Comparison of ENCODE assay signal across 9 mouse cellular contexts in the genomic region with DNA sequence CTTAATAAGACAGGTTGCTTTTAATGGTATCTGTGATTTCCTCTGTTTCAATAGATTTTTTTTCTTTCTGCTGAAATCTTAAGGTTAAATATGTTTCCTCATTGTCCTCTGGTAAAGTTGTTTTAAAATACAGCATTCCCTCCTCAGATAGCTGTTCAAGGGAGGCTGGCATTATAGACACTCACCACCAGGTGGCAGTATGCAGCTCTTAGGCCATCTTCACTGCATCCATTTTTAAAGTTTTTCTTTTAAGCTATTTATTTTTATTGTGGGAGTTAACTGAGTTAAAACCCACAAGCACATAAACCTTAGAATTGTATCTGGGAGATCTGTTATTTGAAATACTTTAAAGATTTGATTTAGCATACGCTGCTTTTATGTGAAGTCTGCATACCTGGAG. TPM values are rescaled to one million over a fixed set of nuclear protein-coding genes. Genes with fewer than 3 reads are reported as not detected.
DNase-seq lines count a peak whose midpoint lies in the region; ATAC-seq and TF ChIP-seq lines count a peak whose summit lies in the region.
"Had no signal": no experiment of that assay in that cellular context is flagged by ENCODE, and none has a peak within 500 bp of the region (broad histone marks: within the 10 kb centered on the region; RNA-seq: fewer than 3 reads in every experiment).

No protein-coding gene starts in this region.

- CTCF ChIA-PET in Patski (lab: Charles Lee) = interaction anchor here (0.6 to 1.7 kb wide), 5 partner anchors 9 to 677 kb away, joined by 3 to 5 read pairs (median 3); no protein-coding TSS in a partner anchor

- no peak for TF ChIP-seq POLR2A in liver, adult 2 months (IDR thresholded peaks at IDR 0.05; ENCODE audit: extremely low read depth, insufficient read depth, low read length)

- no peaks in the 10 kb centered on the region for H3K36me3 ChIP-seq in forebrain, embryonic 11.5 days (ENCODE audit: control insufficient read depth, insufficient read depth, low read length)
- no peaks in the 10 kb centered on the region for H3K36me3 ChIP-seq in forebrain, embryonic 10.5 days (replicated peaks)
- no peaks in the 10 kb centered on the region for H3K36me3 ChIP-seq in liver, adult 2 months (ENCODE audit: control insufficient read depth, insufficient read depth, low read length)
- no peaks in the 10 kb centered on the region for H3K36me3 ChIP-seq in liver, embryonic 11.5 days (ENCODE audit: control insufficient read depth, insufficient read depth, low read length)
- no peaks in the 10 kb centered on the region for H3K36me3 ChIP-seq in limb, embryonic 10.5 days
- H3K36me3 ChIP-seq: hindbrain, embryonic 15.5 days had no signal

- no peaks in the 10 kb centered on the region for H3K9me3 ChIP-seq in forebrain, embryonic 11.5 days (ENCODE audit: control insufficient read depth, low read length)
- no peaks in the 10 kb centered on the region for H3K9me3 ChIP-seq in forebrain, embryonic 10.5 days
- no peaks in the 10 kb centered on the region for H3K9me3 ChIP-seq in liver, embryonic 11.5 days (ENCODE audit: control insufficient read depth, low read length)
- no peaks in the 10 kb centered on the region for H3K9me3 ChIP-seq in limb, embryonic 10.5 days (replicated peaks)
- H3K9me3 ChIP-seq: hindbrain, embryonic 15.5 days had no signal

- in situ Hi-C loops in Patski (cut with MboI; ENCODE audit: low pct_unique_long_range_greater_than_20kb) = loop anchor here (25.0 kb wide), 1 partner anchor 1338 kb away; no protein-coding TSS in a partner anchor

- DNase-seq in forebrain, embryonic 11.5 days (ENCODE audit: low spot score) = peak; percentile 54
- no peak for DNase-seq in forebrain, embryonic 10.5 days (ENCODE audit: extremely low spot score, low spot score)
- DNase-seq in liver, adult 2 months (ENCODE audit: extremely low read depth, low read depth, low spot score) = peak; percentile 25
- no peak for DNase-seq in liver, embryonic 11.5 days (ENCODE audit: low spot score)
- DNase-seq in Patski (ENCODE audit: low read depth, low spot score) = no peak
- DNase-seq in embryo, embryonic 11.5 days (ENCODE audit: low read depth, low spot score) = peak; percentile 38
- DNase-seq in limb, embryonic 10.5 days (ENCODE audit: low spot score) = peak; percentile 48
- peak; percentile 21 for DNase-seq in skeletal muscle tissue, adult 2 months (ENCODE audit: low read depth, low spot score)

- 0 out of 2 replicates have a peak, but pooled peaks have one; percentile 60 for ATAC-seq in forebrain, embryonic 11.5 days (replicated peaks; ENCODE audit: low FRiP score)
- no peak for ATAC-seq in liver, embryonic 11.5 days (replicated peaks; ENCODE audit: low FRiP score)
- ATAC-seq in Patski = no peak

- no peak overlapping the region for H3K27ac ChIP-seq in forebrain, embryonic 11.5 days (ENCODE audit: low read depth, low read length)
- H3K27ac ChIP-seq in forebrain, embryonic 10.5 days = no peak overlapping the region
- no peak overlapping the region for H3K27ac ChIP-seq in liver, adult 2 months (replicated peaks; ENCODE audit: insufficient read depth, low read depth, low read length)
- no peak overlapping the region for H3K27ac ChIP-seq in liver, embryonic 11.5 days (ENCODE audit: low read depth, low read length)
- H3K27ac ChIP-seq in limb, embryonic 10.5 days = no peak overlapping the region
- H3K27ac ChIP-seq: hindbrain, embryonic 15.5 days had no signal

- H3K4me2 ChIP-seq in forebrain, embryonic 11.5 days (ENCODE audit: low read depth, low read length, severe bottlenecking) = no peak overlapping the region
- H3K4me2 ChIP-seq in liver, embryonic 11.5 days = no peak overlapping the region
- H3K4me2 ChIP-seq: hindbrain, embryonic 15.5 days had no signal

- H3K79me2 ChIP-seq in liver, adult 2 months (ENCODE audit: control insufficient read depth, insufficient read depth, low read length) = no peaks in the 10 kb centered on the region

- TF ChIP-seq CTCF in liver, adult 2 months (IDR thresholded peaks at IDR 0.05; ENCODE audit: low read depth, low read length) = peak; percentile 58
- TF ChIP-seq CTCF in Patski (IDR thresholded peaks at IDR 0.05) = peak; percentile 78

- no peak overlapping the region for H3K4me3 ChIP-seq in forebrain, embryonic 11.5 days (ENCODE audit: low read depth, low read length)
- H3K4me3 ChIP-seq in forebrain, embryonic 10.5 days = no peak overlapping the region
- H3K4me3 ChIP-seq in liver, adult 2 months (ENCODE audit: insufficient read depth, low read depth, low read length) = no peak overlapping the region
- no peak overlapping the region for H3K4me3 ChIP-seq in liver, embryonic 11.5 days (ENCODE audit: low read depth, low read length)
- no peak overlapping the region for H3K4me3 ChIP-seq in limb, embryonic 10.5 days
- H3K4me3 ChIP-seq: hindbrain, embryonic 15.5 days had no signal

- WGBS in forebrain, embryonic 11.5 days = 82% methylated on average over 1 of the region's 1 CpGs
- WGBS in forebrain, embryonic 10.5 days = 90% methylated on average over 1 of the region's 1 CpGs
- 90% methylated on average over 1 of the region's 1 CpGs for WGBS in liver, adult 2 months
- 81% methylated on average over 1 of the region's 1 CpGs for WGBS in liver, embryonic 11.5 days
- WGBS in limb, embryonic 10.5 days = 85% methylated on average over 1 of the region's 1 CpGs

- POLR2A ChIA-PET in Patski (lab: Charles Lee) = no interaction called here

- no peaks in the 10 kb centered on the region for H3K4me1 ChIP-seq in forebrain, embryonic 11.5 days (replicated peaks; ENCODE audit: control insufficient read depth, insufficient read depth, low read length)
- H3K4me1 ChIP-seq in forebrain, embryonic 10.5 days = no peaks in the 10 kb centered on the region
- no peaks in the 10 kb centered on the region for H3K4me1 ChIP-seq in liver, adult 2 months (ENCODE audit: control insufficient read depth, insufficient read depth, low read length)
- no peaks in the 10 kb centered on the region for H3K4me1 ChIP-seq in liver, embryonic 11.5 days (replicated peaks; ENCODE audit: control insufficient read depth, insufficient read depth, low read length)
- H3K4me1 ChIP-seq in limb, embryonic 10.5 days = no peaks in the 10 kb centered on the region
- H3K4me1 ChIP-seq: hindbrain, embryonic 15.5 days had no signal

- H3K27me3 ChIP-seq in forebrain, embryonic 11.5 days (ENCODE audit: control insufficient read depth, insufficient read depth, low read length) = no peaks in the 10 kb centered on the region
- no peaks in the 10 kb centered on the region for H3K27me3 ChIP-seq in forebrain, embryonic 10.5 days (ENCODE audit: poor library complexity, severe bottlenecking)
- no peaks in the 10 kb centered on the region for H3K27me3 ChIP-seq in liver, adult 2 months (ENCODE audit: control insufficient read depth, insufficient read depth, low read length)
- H3K27me3 ChIP-seq in liver, embryonic 11.5 days (replicated peaks; ENCODE audit: control insufficient read depth, insufficient read depth, low read length) = no peaks in the 10 kb centered on the region
- no peaks in the 10 kb centered on the region for H3K27me3 ChIP-seq in Patski
- H3K27me3 ChIP-seq in limb, embryonic 10.5 days (ENCODE audit: low read depth, poor library complexity, severe bottlenecking) = 0 out of 2 replicates have a peak, but pooled peaks cover under 1% of the 10 kb centered on the region
- H3K27me3 ChIP-seq: hindbrain, embryonic 15.5 days had no signal

- H3K9ac ChIP-seq in forebrain, embryonic 11.5 days (ENCODE audit: low read length) = no peak overlapping the region
- H3K9ac ChIP-seq in liver, adult 2 months (ENCODE audit: low read depth, low read length) = no peak overlapping the region
- H3K9ac ChIP-seq in liver, embryonic 11.5 days (ENCODE audit: low read depth, low read length) = no peak overlapping the region
- H3K9ac ChIP-seq: hindbrain, embryonic 15.5 days had no signal

RNA-seq across cellular contexts. Expression of a gene that starts 7.1 kb away (rescaled TPM):
- polyA plus RNA-seq in forebrain, embryonic 11.5 days (2014; fragmentation: Nextera tagmentation; extraction: Ambion mirVana) = 2.9 and 3.3 TPM in 2 replicates
- 3.2 and 5.0 TPM in 2 replicates for polyA plus RNA-seq in forebrain, embryonic 10.5 days (2016; fragmentation: Nextera tagmentation; extraction: Ambion mirVana)
- total RNA-seq in liver, adult 2 months (2014; rRNA removed) = 2.3 and 3.6 TPM in 2 replicates
- 0.16 and 0.20 TPM in 2 replicates for polyA plus RNA-seq in liver, adult 2 months (2012; rRNA removed)
- 2.3 and 3.9 TPM in 2 replicates for polyA plus RNA-seq in liver, embryonic 11.5 days (2014; fragmentation: Nextera tagmentation; extraction: Ambion mirVana)
- 0.24 TPM for polyA plus RNA-seq in Patski (2021)
- polyA plus RNA-seq in limb, embryonic 10.5 days (2016; fragmentation: Nextera tagmentation; extraction: Ambion mirVana) = 6.3 and 15.8 TPM in 2 replicates

Comparison
In these comparisons a context has a peak if more than half of its experiments do, and no peak if none do; other contexts are left out.
1. DNase-seq: peak in forebrain, embryonic 11.5 days (single experiment), liver, adult 2 months (single experiment), embryo, embryonic 11.5 days (single experiment), limb, embryonic 10.5 days (single experiment) and skeletal muscle tissue, adult 2 months (single experiment); none in forebrain, embryonic 10.5 days (single experiment), liver, embryonic 11.5 days (single experiment) and Patski (single experiment).